Mouse (Mus musculus) cerebellum, adult 9-10 months (tissue): ENCODE results near the gene Sv2a.

Source experiments
- DNase-seq: peaks from one replicate; pipeline ENCODE4 v3.0.0; 2022

Gene Sv2a

DNA sequence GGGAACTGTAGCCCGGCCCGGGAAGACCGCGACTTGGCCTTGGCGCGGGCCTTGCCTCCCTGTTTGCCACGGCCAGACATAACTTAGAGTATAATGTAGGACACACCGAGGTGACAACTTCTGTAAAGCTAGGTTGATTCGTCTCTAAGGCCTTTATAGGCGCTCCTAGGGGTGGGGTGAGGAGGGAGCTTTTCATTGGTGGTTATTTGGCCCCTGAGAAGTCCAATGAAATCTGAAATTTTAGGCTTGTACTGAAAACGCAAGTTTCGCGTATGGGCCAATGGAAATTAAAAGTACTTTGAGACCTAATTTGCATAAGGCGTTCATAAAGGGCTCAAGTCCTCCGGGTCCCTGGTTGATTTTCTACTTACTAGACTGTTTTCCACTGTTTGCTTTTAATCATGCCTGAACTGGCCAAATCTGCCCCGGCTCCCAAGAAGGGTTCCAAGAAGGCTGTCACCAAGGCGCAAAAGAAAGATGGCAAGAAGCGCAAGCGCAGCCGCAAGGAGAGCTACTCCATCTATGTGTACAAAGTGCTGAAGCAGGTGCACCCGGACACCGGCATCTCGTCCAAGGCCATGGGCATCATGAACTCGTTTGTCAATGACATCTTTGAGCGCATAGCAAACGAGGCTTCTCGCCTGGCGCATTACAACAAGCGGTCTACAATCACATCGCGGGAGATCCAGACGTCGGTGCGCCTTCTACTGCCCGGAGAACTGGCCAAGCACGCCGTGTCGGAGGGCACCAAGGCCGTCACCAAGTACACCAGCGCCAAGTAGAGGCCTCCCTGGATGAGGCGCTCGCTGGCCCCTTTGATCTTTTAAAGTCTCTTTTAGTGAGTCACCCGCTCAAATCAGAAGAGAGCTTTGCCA lies 40.1 kb downstream of the Sv2a start, which contains the start of the genes Hist2h2ac and Hist2h2be:
Hist2h2ac (minus strand) TSS at position 116 of the 875 bp plus-strand sequence.
Hist2h2be (plus strand) TSS at position 355 of the 875 bp plus-strand sequence.
- DNase-seq = peak; percentile 95

DNA sequence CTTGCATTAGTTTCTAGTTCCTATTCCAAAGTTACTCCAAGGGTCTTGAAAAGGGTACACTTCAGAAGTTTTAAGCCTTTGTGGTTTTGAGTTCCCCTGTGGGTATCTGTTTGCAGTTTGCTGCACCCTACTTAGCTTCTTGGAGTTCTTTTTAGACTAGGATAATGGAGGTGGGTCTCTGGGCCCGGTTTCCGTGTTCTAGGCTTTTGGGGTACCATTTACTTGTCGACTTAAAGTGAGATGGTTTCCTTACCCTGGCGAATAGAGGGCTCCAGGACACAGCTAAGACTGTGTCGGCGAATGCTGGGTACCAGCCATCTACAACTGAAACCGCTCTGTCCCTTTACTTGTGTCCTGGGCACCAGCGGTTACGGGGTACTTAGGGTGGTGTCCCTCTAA lies 40.7 kb downstream of the Sv2a start:
- no peak for DNase-seq

- peak; percentile 59 for DNase-seq
Measured at GRCm38 (mm10) chr3:96222774-96223173, 41.8 kb downstream of the Sv2a start.

DNA sequence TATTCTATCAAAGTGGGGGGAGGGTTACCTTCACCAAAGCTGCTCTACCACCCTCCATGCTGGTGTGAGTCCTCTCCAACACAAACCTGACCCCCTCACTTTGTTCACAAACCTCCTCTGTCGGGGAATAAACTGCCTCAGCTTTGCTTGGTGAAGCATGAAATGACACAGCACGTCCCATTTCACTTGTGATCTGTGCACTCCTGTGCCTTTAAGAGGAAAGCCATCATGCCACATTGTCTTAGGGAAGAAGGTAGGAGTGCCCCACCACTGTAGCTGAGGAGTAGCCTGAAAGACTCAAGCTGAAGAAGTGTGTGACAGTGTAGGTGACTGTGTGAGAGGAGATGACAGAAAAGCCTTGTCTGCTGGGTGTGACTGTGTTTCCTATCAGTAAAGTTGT lies 44.5 kb downstream of the Sv2a start:
- peak; percentile 18 for DNase-seq

DNA sequence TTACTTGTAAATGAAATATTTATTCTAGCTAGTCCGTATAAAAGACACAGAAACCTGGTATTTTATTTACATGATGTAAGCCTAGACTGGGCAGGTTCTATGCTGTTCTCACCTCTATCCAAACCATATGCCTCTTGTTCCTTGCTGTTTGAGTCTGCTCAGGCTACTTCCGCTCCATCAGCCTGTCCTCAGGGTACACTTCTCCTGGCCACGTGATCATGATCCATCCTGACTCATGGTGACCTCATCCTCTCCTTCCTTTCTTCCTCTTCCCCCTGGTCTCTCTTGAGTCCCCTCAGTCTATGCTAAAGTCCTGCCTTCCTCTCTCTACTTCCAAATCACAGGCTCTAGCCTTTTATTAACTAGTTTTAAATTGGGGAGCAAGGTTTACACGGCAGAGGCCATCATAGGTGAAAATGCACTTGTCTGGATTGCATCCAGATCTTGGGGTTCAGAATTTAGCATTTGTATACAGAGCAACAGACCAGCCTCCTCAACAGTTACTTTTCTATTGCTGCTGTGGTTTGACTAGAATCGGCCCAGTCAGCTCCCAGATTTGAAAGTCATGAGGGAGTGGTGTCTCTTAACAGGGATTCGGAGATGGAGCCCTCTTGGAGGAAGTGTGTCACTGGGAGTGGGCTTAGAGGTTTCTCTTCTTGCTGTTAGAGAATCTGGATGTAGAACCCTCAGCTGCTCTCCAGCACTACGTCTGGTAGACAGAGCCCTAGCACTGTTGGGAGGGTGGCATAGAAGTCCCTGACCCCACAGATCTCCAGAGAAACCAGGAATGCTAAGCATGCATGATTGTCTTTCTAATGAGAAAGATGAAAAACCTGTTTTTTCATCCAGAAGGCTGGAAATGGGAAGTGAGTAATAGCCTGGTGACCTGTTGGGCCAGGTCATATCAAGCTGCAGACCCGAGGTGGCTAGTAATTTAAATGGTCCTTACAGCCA lies 46.0 kb downstream of the Sv2a start:
- DNase-seq = peak; percentile 12

DNA sequence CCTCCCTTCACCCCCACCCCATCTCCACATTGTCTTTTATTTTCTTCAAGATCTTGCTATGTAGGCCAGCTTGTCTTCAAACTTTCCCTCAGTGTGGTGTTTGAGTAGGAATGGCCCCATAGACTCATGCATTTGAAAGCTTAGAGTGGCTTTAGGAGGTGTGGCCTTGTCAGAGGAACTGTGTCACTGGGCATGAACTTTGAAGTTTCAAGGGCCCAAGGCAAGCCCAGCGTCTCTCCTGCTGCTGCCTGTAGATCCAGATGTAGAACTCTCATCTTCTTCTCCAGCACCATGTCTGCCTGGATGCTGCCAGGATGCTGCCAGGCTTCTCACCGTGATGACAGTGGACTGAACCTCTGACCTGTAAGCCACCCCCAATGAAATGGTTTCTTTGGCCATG lies 47.9 kb downstream of the Sv2a start:
- no peak for DNase-seq

DNA sequence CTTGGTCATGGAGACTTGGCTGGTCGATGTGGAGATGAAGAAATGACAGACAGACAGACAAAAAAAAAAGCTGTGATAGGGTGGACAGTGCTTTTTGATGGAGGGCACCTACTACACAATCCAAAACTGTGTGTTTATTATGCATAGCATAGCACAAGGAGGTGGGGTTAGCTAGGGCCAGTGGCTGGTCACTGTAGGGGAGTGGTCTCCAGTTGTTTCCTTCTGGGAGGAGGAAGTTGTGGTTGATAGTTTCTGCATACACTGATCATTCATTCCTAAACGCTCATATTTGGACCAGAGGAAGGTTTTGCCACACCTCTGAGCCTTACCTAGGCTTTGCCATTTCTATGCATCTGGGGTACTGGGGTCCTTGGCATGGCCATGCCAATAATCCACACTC lies 49.5 kb downstream of the Sv2a start:
- no peak for DNase-seq

DNA sequence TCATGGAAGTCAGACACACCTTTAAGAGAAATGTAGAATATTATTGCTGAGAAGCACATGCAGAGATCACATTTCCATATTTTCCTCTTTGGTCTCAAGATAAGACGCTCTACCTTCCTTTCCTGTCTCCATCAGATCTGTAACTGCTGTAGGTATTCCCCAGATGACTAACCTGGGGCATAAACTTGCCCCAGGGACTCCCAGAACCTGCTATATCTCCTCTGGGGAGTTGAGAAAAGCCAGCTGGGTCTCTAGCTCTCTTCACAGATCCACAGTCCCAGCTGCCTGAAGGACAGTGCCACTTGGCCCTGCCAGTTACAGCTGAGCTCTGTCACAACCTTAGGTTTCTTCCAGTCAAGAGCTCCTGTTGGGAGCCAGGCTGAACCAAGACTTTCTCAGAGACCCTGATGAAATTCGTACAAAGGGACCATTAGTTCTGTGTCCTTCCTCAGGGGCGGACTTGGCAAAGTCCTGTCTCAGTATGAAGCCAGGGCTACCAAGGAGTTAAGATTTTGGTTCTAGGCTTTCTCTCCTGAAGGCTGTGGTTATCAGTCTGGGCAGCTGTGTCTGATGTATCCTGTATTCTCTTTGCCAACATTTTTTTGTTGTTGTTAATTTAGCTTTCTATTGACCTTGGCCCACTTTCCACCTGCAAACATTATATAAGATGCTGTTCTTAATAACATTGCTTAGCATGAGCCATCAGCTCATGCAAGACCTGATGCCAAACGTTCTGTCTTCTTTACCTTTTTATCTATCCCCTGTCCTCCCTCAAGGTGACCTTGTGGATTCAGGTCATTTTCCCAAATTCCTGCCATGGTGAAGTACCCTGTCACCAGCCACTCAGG lies 50.2 kb downstream of the Sv2a start:
- DNase-seq = no peak

DNA sequence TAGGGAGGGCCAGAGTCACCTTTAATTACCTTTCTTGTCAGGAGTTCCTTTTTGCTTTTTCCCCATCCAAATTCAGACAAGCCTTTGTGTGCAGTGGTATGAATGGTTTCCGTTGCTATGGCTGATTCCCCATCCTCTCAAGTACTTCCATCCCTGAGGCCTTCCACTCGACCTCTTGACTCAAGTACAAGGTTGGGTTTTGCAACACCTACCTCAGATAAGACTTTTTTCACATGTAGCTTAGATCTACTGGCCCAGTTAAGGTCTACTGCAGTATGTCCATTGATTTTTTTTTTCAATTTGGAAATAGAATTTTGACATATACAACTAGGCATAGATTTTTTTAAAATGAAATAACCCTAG lies 50.8 kb downstream of the Sv2a start:
- no peak for DNase-seq

- no peak for DNase-seq
Measured at GRCm38 (mm10) chr3:96234914-96235313, 54.0 kb downstream of the Sv2a start.

GRCm38 (mm10) chr3:96235836-96236235 lies 54.9 kb downstream of the Sv2a start:
- DNase-seq = no peak

DNA sequence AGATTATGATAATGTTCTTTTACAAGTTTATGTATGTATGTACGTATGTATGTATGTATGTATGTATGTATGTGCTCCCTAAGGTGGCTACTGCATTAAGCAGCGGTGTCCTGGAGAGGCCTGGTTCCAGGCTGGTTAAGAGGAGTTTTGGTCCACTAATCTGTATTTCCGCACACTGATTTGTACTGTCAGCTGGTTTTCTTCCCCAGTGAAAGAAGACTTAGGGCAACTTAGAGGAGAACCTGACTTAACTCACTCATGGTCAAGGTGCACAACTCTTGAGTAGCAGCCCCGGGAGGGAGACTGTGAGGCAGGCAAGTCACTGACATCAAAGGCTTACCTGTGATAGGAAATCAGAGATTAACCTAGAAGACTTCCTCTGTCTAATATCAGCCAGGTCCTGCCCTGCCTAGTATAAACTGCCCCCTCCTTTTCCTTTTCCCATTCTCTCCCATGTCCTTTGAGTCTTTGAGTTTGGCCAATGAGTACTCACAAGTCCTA lies 55.9 kb downstream of the Sv2a start:
- DNase-seq = no peak

DNA sequence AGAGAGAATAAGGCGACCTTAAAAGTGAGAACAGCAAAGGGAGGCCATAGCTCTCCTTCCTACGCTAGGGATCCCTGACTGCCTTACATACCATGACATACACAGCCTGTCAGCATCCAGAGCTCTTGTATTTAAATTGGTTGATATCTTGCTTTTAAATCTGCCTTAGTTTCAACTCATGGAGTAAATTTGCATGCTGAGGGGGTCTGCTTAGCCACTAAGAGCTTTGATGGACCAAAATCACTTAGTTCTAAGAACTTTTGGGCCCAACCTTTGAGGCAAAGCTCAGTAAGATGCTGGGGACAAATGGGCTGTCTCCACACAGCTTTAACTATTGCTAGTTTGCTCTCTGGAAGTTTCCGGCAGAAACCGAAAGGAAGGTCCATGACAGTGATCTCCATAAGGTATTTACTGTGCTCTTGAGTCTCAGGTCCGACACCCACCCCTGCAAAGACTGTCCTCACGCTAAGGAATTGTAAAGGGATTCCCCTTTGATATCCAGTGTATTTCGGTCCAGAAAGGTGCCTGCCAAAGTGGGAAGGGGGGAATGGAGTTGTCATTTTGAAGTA lies 56.5 kb downstream of the Sv2a start:
- no peak for DNase-seq

DNA sequence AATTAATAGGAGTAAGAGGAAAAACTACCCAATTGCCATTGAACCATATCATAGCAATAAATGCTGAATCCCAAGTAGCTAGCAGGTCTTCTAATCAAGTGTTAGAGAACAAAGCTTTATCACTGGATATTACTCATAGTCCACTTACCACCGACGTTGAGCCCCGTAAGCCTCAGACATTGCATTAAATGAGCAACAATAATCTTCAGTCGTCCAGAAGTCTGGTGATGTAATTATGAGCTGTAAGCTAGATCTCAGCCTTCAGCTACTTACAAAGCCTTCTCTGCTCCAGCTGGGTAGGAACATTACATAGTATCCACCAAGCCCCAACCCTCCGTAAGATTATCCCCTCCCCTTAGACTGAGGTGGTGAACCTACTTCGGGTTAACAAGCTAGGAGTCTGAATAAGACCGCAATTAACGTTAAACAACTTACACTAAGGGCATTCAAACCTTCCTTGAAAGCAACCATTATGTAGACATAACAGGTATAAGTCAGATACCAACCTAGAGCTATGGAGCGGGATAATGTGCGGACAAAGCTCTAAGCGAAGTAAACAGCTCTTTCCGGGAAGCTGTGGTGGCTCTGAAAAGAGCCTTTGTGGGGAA lies 57.1 kb downstream of the Sv2a start:
- DNase-seq = no peak

DNA sequence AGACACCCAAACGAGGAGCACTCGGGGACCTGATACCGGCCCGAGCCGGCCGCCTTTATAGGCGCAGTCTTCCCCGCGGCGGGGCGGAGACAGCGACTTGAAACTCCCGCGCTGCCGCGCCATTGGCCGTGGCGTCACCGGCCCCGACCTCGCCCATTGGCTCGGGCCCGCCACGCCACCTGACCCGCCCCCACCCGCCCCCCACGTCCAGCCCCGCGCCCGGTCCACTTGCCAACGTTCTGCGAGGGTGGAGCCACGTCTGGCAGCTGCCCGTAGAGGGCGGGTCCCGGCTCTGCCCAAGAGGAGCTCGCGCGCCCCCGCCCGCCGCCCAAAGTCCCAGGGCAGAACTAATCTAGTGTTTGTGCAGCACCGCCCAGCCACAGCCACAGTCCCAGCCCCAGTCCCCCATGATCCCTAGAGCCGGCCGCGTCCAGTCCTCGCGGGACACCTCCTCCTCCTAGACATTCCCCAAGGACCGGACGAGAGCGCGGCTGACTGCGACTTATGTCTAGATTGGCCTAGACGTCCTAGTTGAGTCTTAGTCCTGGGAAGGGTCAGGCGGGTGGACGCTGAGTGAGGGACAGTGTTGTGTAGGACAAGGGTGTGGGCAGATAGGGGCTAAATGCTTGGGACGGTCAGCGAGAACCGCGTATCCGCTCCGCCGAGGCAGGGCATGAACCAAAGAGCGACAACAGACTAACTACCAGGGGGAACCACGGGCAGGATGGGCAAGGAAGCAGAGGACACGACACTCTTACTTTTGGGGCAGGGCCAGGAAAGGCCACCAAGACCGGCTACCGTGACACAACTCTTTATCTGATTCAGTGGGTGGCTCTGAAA lies 58.2 kb downstream of the Sv2a start, which contains the start of gene Hist2h3c2:
Hist2h3c2 (minus strand) TSS at position 174 of the 840 bp plus-strand sequence.
- peak; percentile 68 for DNase-seq

- DNase-seq = peak; percentile 96
Measured at GRCm38 (mm10) chr3:96239949-96240798, 59.2 kb downstream of the Sv2a start, which contains the start of gene Hist2h2aa2. Gene Hist2h2aa2, minus strand, starts transcription at chr3:96240276.

DNA sequence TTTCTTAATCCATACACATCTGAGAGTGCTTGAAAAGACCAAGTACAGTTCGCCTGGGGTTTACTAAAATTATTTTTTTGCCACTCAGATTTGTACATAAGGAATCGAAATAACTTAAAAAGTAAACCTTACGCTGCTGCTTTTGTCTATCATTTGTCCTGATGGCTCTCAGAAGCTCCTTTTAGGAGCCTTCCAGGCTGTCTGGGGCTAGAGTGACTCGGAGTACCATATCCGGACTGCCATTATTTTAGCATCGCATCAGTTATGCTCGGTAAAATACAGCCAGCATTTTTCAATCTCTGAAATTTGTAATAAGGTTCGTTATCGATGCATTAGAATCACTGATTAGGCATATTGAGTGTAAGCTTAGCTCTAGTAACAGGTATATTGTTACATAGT lies 59.8 kb downstream of the Sv2a start:
- DNase-seq = no peak

- no peak for DNase-seq
Measured at GRCm38 (mm10) chr3:96243921-96244572, 63.1 kb downstream of the Sv2a start.
